Comparison of ENCODE assay signal across 17 mouse cellular contexts in genomic region chr5:21172316-21172715, GRCm38 (mm10). TPM values are rescaled to one million over a fixed set of nuclear protein-coding genes. Genes with fewer than 3 reads are reported as not detected.
A peak's percentile ranks its signal among the peaks of the same experiment; 100 is the strongest.
DNase-seq lines count a peak whose midpoint lies in the region; ATAC-seq and TF ChIP-seq lines count a peak whose summit lies in the region.
"Had no signal": no experiment of that assay in that cellular context is flagged by ENCODE, and none has a peak within 500 bp of the region (broad histone marks: within the 10 kb centered on the region; RNA-seq: fewer than 3 reads in every experiment).

No protein-coding gene starts in this region.

- no peak for ATAC-seq in forebrain, embryonic 14.5 days
- no peak for ATAC-seq in forebrain, embryonic 12.5 days (ENCODE audit: low FRiP score)
- ATAC-seq: intestine, embryonic 16.5 days had no signal

- TF ChIP-seq POLR2A in brain, embryonic 14.5 days (IDR thresholded peaks at IDR 0.05; ENCODE audit: borderline replicate concordance, extremely low read depth, insufficient read depth, insufficient read length, poor library complexity, severe bottlenecking), result no peak

- H3K4me1 ChIP-seq in forebrain, embryonic 14.5 days (ENCODE audit: control insufficient read depth, insufficient read depth, low read length), result peaks cover 47% of the 10 kb centered on the region
- H3K4me1 ChIP-seq in forebrain, embryonic 12.5 days, result peaks cover 16% of the 10 kb centered on the region

- 52% methylated on average over 3 of the region's 3 CpGs for WGBS in forebrain, embryonic 14.5 days
- WGBS in forebrain, embryonic 12.5 days, result 81% methylated on average over 3 of the region's 3 CpGs

- no peaks in the 10 kb centered on the region for H3K36me3 ChIP-seq in forebrain, embryonic 14.5 days (ENCODE audit: control insufficient read depth, insufficient read depth, low read length)
- no peaks in the 10 kb centered on the region for H3K36me3 ChIP-seq in forebrain, embryonic 12.5 days (replicated peaks)
- H3K36me3 ChIP-seq: limb, embryonic 12.5 days; liver, embryonic 15.5 days; neural tube, embryonic 15.5 days had no signal

- H3K9me3 ChIP-seq in forebrain, embryonic 14.5 days (replicated peaks; ENCODE audit: control insufficient read depth, low read length), result no peaks in the 10 kb centered on the region
- no peaks in the 10 kb centered on the region for H3K9me3 ChIP-seq in forebrain, embryonic 12.5 days
- H3K9me3 ChIP-seq: limb, embryonic 12.5 days; liver, embryonic 15.5 days; neural tube, embryonic 15.5 days had no signal

- peak overlapping the region; percentile 21; the same call in 1 of the 2 replicates for H3K27ac ChIP-seq in forebrain, embryonic 14.5 days (ENCODE audit: low read depth, low read length)
- no peak overlapping the region for H3K27ac ChIP-seq in forebrain, embryonic 12.5 days
- H3K27ac ChIP-seq: heart, adult 2 months; liver, embryonic 15.5 days; stomach, postnatal 0 days had no signal

- no peak overlapping the region for H3K4me2 ChIP-seq in forebrain, embryonic 14.5 days (ENCODE audit: low read length)
- no peak overlapping the region for H3K4me2 ChIP-seq in forebrain, embryonic 12.5 days
- H3K4me2 ChIP-seq: limb, embryonic 12.5 days; liver, embryonic 15.5 days; neural tube, embryonic 15.5 days had no signal

- no peak for TF ChIP-seq CTCF in brain, embryonic 14.5 days (IDR thresholded peaks at IDR 0.05; ENCODE audit: borderline replicate concordance, extremely low read depth, insufficient read depth, insufficient read length)

- intact Hi-C loops in left cerebral cortex, postnatal 4 days (cut with DNase I), result no loop called here
- intact Hi-C loops in left cerebral cortex, postnatal 25 days (cut with DNase I), result no loop called here

- H3K4me3 ChIP-seq in forebrain, embryonic 14.5 days (ENCODE audit: low read depth, low read length), result no peak overlapping the region
- H3K4me3 ChIP-seq in forebrain, embryonic 12.5 days (replicated peaks), result no peak overlapping the region
- H3K4me3 ChIP-seq: heart, adult 2 months; limb, embryonic 12.5 days; liver, embryonic 15.5 days; neural tube, embryonic 15.5 days had no signal

- no peaks in the 10 kb centered on the region for H3K27me3 ChIP-seq in forebrain, embryonic 14.5 days (replicated peaks; ENCODE audit: control insufficient read depth, insufficient read depth, low read length)
- no peaks in the 10 kb centered on the region for H3K27me3 ChIP-seq in forebrain, embryonic 12.5 days
- H3K27me3 ChIP-seq: limb, embryonic 12.5 days; liver, embryonic 15.5 days; neural tube, embryonic 15.5 days had no signal

- no peak overlapping the region for H3K9ac ChIP-seq in forebrain, embryonic 14.5 days (ENCODE audit: low read length)
- H3K9ac ChIP-seq in forebrain, embryonic 12.5 days, result no peak overlapping the region
- H3K9ac ChIP-seq: limb, embryonic 12.5 days; liver, embryonic 15.5 days; neural tube, embryonic 15.5 days had no signal

- peak; percentile 58 for DNase-seq in forebrain, embryonic 14.5 days (ENCODE audit: low spot score)
- DNase-seq in left cerebral cortex, postnatal 4 days, result peak; percentile 80
- DNase-seq in left cerebral cortex, postnatal 25 days (ENCODE audit: low spot score in 2 of 2), result no peak
- DNase-seq in brain, embryonic 14.5 days (ENCODE audit: low read depth), result peak; percentile 83
- DNase-seq in layer of hippocampus, postnatal 10 days (ENCODE audit: low spot score in 2 of 2), result peak; percentile 44 to 53
- no peak for DNase-seq in lung, adult 18-20 months
- DNase-seq: heart, adult 2 months; heart, postnatal 10 days; kidney, postnatal 10 days; lung, postnatal 4 days; retina, postnatal 1 day had no signal

RNA-seq across cellular contexts. Expression of gene Gsap, which starts 13.7 kb away (rescaled TPM):
- polyA plus RNA-seq in forebrain, embryonic 14.5 days (2014; fragmentation: Nextera tagmentation; extraction: Ambion mirVana), result 7.7 and 8.8 TPM in 2 replicates
- 2.8 and 3.6 TPM in 2 replicates for polyA plus RNA-seq in forebrain, embryonic 12.5 days (2016; fragmentation: Nextera tagmentation; extraction: Ambion mirVana)
- 10 to 100 TPM; 11.4 to 12.0 TPM for total RNA-seq in left cerebral cortex, postnatal 4 days (2021)
- total RNA-seq in left cerebral cortex, postnatal 25 days (2021), result 1 to 10 TPM; 3.6 to 4.4 TPM
- polyA plus RNA-seq in brain, embryonic 14.5 days (2012; rRNA removed), result 9.2 and 10.4 TPM in 2 replicates
- total RNA-seq in layer of hippocampus, postnatal 10 days (2021), result 10 to 100 TPM; 11.6 to 13.0 TPM

Comparison
In these comparisons a context has a peak if more than half of its experiments do, and no peak if none do; other contexts are left out.
1. DNase-seq: peak in forebrain, embryonic 14.5 days (single experiment), left cerebral cortex, postnatal 4 days (single experiment), brain, embryonic 14.5 days (single experiment) and layer of hippocampus, postnatal 10 days (2 of 2); none in left cerebral cortex, postnatal 25 days (0 of 2) and lung, adult 18-20 months (0 of 2).